In the genomic region with DNA sequence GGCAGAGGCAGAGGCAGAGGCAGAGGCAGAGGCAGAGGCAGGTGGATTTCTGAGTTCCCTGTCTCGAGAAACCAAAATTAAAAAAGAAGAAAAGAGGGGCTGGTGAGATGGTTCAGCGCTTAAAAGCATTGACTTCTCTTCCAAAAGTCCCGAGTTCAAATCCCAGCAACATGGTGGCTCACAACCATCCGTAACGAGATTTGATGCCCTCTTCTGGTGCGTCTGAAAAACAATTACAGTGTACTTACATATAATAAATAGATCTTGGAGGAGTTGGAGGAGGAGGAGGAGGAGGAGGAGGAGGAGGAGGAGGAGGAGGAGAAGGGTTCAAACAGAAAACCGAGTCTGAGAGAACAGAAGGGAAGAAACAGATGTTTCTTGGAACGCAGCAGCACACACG, we compare ENCODE assay signal across 8 mouse cellular contexts. TPM values are rescaled to one million over a fixed set of nuclear protein-coding genes. Genes with fewer than 3 reads are reported as not detected.
DNase-seq lines count a peak whose midpoint lies in the region; ATAC-seq and TF ChIP-seq lines count a peak whose summit lies in the region.

No protein-coding gene starts in this region.

- intact Hi-C loops in heart, postnatal 25 days (cut with DNase I), result loop anchor here (5.0 kb wide), 2 partner anchors 37 to 233 kb away; a partner anchor contains a TSS

- H3K9me3 ChIP-seq in heart, embryonic 15.5 days (replicated peaks), result no peaks in the 10 kb centered on the region
- H3K9me3 ChIP-seq in MEL (replicated peaks; ENCODE audit: insufficient read depth, low read length), result no peaks in the 10 kb centered on the region
- H3K9me3 ChIP-seq in heart, postnatal 0 days (replicated peaks; ENCODE audit: control insufficient read depth, low read length), result no peaks in the 10 kb centered on the region

- H3K36me3 ChIP-seq in heart, embryonic 15.5 days, result 0 out of 2 replicates have a peak, but pooled peaks cover 4% of the 10 kb centered on the region
- peaks cover 0 to 8% of the 10 kb centered on the region in 2 experiments; a peak in 2 of 4 replicates for H3K36me3 ChIP-seq in MEL (ENCODE audit: control insufficient read depth in 1 of 2, insufficient read depth in 2 of 2, low read length in 2 of 2)
- H3K36me3 ChIP-seq in heart, postnatal 0 days (replicated peaks; ENCODE audit: control insufficient read depth, insufficient read depth, low read length), result 0 out of 2 replicates have a peak, but pooled peaks cover 3% of the 10 kb centered on the region
- no peaks in the 10 kb centered on the region for H3K36me3 ChIP-seq in macrophage (ENCODE audit: inconsistent target)

- H3K27ac ChIP-seq in heart, embryonic 15.5 days, result peak overlapping the region; percentile 90
- peak overlapping the region; percentile 34 for H3K27ac ChIP-seq in MEL (ENCODE audit: control insufficient read depth, low read depth, low read length)
- H3K27ac ChIP-seq in heart, postnatal 0 days (ENCODE audit: low read depth), result peak overlapping the region; percentile 82; the same call in 1 of the 2 replicates
- peak overlapping the region; percentile 97 for H3K27ac ChIP-seq in macrophage

- no peak for ATAC-seq in heart, embryonic 15.5 days (replicated peaks; ENCODE audit: insufficient number of reproducible peaks, insufficient read depth, low FRiP score, low read depth)
- ATAC-seq in heart, postnatal 0 days (ENCODE audit: insufficient read depth, low read depth), result no peak
- ATAC-seq in granulocyte monocyte progenitor cell, adult 5-6 weeks (replicated peaks; ENCODE audit: poor library complexity, severe bottlenecking), result no peak
- ATAC-seq in megakaryocyte-erythroid progenitor cell, adult 5-6 weeks (replicated peaks; ENCODE audit: low FRiP score, low TSS enrichment, poor library complexity, severe bottlenecking), result no peak

- H3K9ac ChIP-seq in heart, embryonic 15.5 days, result peak overlapping the region; percentile 57; the same call in 1 of the 2 replicates
- H3K9ac ChIP-seq in MEL (ENCODE audit: control insufficient read depth, low read depth, low read length, poor library complexity, severe bottlenecking), result peak overlapping the region; percentile 69
- peak overlapping the region; percentile 39; the same call in 1 of the 2 replicates for H3K9ac ChIP-seq in heart, postnatal 0 days (replicated peaks; ENCODE audit: low read depth, low read length)

- H3K4me2 ChIP-seq in heart, embryonic 15.5 days, result peak overlapping the region; percentile 52
- H3K4me2 ChIP-seq in heart, postnatal 0 days (ENCODE audit: low read depth, low read length), result peak overlapping the region; percentile 54

- peaks cover 11% of the 10 kb centered on the region; the same call in 1 of the 2 replicates for H3K4me1 ChIP-seq in heart, embryonic 15.5 days (replicated peaks)
- H3K4me1 ChIP-seq in MEL (ENCODE audit: control insufficient read depth in 1 of 2, insufficient read depth in 2 of 2, low read length in 2 of 2), result peaks cover 0 to 4% of the 10 kb centered on the region in 2 experiments; a peak in 2 of 4 replicates
- H3K4me1 ChIP-seq in heart, postnatal 0 days (ENCODE audit: control insufficient read depth, insufficient read depth), result peaks cover 6% of the 10 kb centered on the region; the same call in 1 of the 2 replicates

- TF ChIP-seq POLR2A in MEL (IDR thresholded peaks at IDR 0.05; ENCODE audit: control insufficient read depth in 1 of 2, insufficient read depth in 1 of 2, low read depth in 1 of 2, low read length in 2 of 2, poor library complexity in 1 of 2), result no peak

- 30% methylated on average over 9 of the region's 9 CpGs for WGBS in heart, embryonic 15.5 days
- 37% methylated on average over 9 of the region's 9 CpGs for WGBS in heart, postnatal 0 days
- 51% methylated on average over 8 of the region's 9 CpGs for WGBS in macrophage (ENCODE audit: missing documents)

- no peaks in the 10 kb centered on the region for H3K27me3 ChIP-seq in heart, embryonic 15.5 days
- no peaks in the 10 kb centered on the region; a peak in 1 of 4 replicates for H3K27me3 ChIP-seq in MEL (ENCODE audit: control insufficient read depth in 1 of 2, insufficient read depth in 2 of 2, low read length in 2 of 2)
- H3K27me3 ChIP-seq in heart, postnatal 0 days (ENCODE audit: control insufficient read depth, insufficient read depth, low read length), result no peaks in the 10 kb centered on the region

- H3K79me2 ChIP-seq in MEL (ENCODE audit: control insufficient read depth, insufficient read depth, low read length, poor library complexity) (peaks cover 1% of the 10 kb centered on the region; the same call in 1 of the 2 replicates), macrophage (ENCODE audit: inconsistent target) (peaks cover 7% of the 10 kb centered on the region; the same call in 1 of the 2 replicates)

- DNase-seq in heart, postnatal 25 days (ENCODE audit: low spot score), result no peak
- no peak for DNase-seq in MEL (ENCODE audit: low read depth, low spot score)
- peak; percentile 16 for DNase-seq in heart, postnatal 0 days (ENCODE audit: low spot score)
- DNase-seq in layer of hippocampus, adult 9-10 months (ENCODE audit: low spot score), result no peak

- no peak for TF ChIP-seq RAD21 in MEL (IDR thresholded peaks at IDR 0.05; ENCODE audit: low read depth, low read length)

- peak overlapping the region; percentile 64 for H3K4me3 ChIP-seq in heart, embryonic 15.5 days
- H3K4me3 ChIP-seq in MEL (ENCODE audit: control insufficient read depth in 1 of 2, insufficient read depth in 1 of 2, low read depth in 2 of 2, low read length in 2 of 2) (peak overlapping the region; percentile 63 to 66), macrophage (ENCODE audit: inconsistent target) (peak overlapping the region; percentile 61)
- peak overlapping the region; percentile 55 for H3K4me3 ChIP-seq in heart, postnatal 0 days (ENCODE audit: low read depth, low read length)

- TF ChIP-seq CTCF in MEL (IDR thresholded peaks at IDR 0.05 in 2 of 3, conservative IDR thresholded peaks at IDR 0.05 in 1 of 3; ENCODE audit: control insufficient read depth in 1 of 3, insufficient read depth in 1 of 3, low read depth in 2 of 3, low read length in 3 of 3, poor library complexity in 1 of 3, severe bottlenecking in 1 of 3), result peak in 1 of 3 experiments; percentile 13; a peak in 1 of 6 replicates
- peak; percentile 13; the same call in 1 of the 2 replicates for TF ChIP-seq CTCF in heart, postnatal 0 days (IDR thresholded peaks at IDR 0.05; ENCODE audit: low read depth)

- no peak for TF ChIP-seq EP300 in MEL (IDR thresholded peaks at IDR 0.05; ENCODE audit: low read depth in 1 of 2, low read length in 2 of 2)
- TF ChIP-seq EP300 in heart, postnatal 0 days (IDR thresholded peaks at IDR 0.05; ENCODE audit: low read depth), result no peak

RNA-seq across cellular contexts. Expression of a gene that starts 10.0 kb away (rescaled TPM):
- polyA plus RNA-seq in heart, embryonic 15.5 days (2015; fragmentation: Nextera tagmentation; extraction: Ambion mirVana), result 130 and 151 TPM in 2 replicates
- total RNA-seq in heart, postnatal 25 days (2021), result 100 to 1,000 TPM; 105 to 111 TPM
- 70.5 and 79.5 TPM in 2 replicates for total RNA-seq in MEL (2012; rRNA removed)
- polyA plus RNA-seq in MEL (2012; ENCODE audit: insufficient read depth in 1 of 2, insufficient read length in 2 of 2, low read depth in 1 of 2, low replicate concordance in 2 of 2, missing spikeins in 1 of 2) (100 to 1,000 TPM in 1 of 2 experiments, not detected in 1; 115 TPM), macrophage (2018) (249 to 321 TPM (median 295 TPM) in 3 replicates)
- total RNA-seq in heart, postnatal 0 days (2014; rRNA removed; ENCODE audit: low replicate concordance), result 126 and 174 TPM in 2 replicates
- polyA plus RNA-seq in heart, postnatal 0 days (2015; fragmentation: Nextera tagmentation; extraction: Ambion mirVana), result 149 and 159 TPM in 2 replicates
- total RNA-seq in macrophage (2018; cell fraction: chromatin; rRNA removed), result 100 to 1,000 TPM in 3 of 26 experiments, 10 to 100 TPM in 23; 33.4 to 125 (median 65.7) TPM
- 100 to 1,000 TPM; 202 to 321 (median 284) TPM for total RNA-seq in macrophage (2018; cell fraction: cytosol; rRNA removed)
- 100 to 1,000 TPM in 10 of 26 experiments, 10 to 100 TPM in 16; 51.7 to 155 (median 92.3) TPM for total RNA-seq in macrophage (2018; cell fraction: nucleus; rRNA removed)
- 76.6 and 89.7 TPM in 2 replicates for total RNA-seq in granulocyte monocyte progenitor cell, adult 5-6 weeks (2014; fragmentation: Nextera tagmentation)
- total RNA-seq in granulocyte monocyte progenitor cell, adult 5-6 weeks (2017), result 70.9 and 91.7 TPM in 2 replicates
- total RNA-seq in megakaryocyte-erythroid progenitor cell, adult 5-6 weeks (2014; fragmentation: Nextera tagmentation), result 47.6 and 53.1 TPM in 2 replicates
- 48.8 and 57.6 TPM in 2 replicates for total RNA-seq in megakaryocyte-erythroid progenitor cell, adult 5-6 weeks (2017)

RNA-seq across cellular contexts. Expression of a gene that starts 10.5 kb away (rescaled TPM):
- 0.10 and 0.22 TPM in 2 replicates for polyA plus RNA-seq in heart, embryonic 15.5 days (2015; fragmentation: Nextera tagmentation; extraction: Ambion mirVana)
- total RNA-seq in heart, postnatal 25 days (2021), result not detected
- total RNA-seq in MEL (2012; rRNA removed), result 0.78 and 1.3 TPM in 2 replicates
- polyA plus RNA-seq in MEL (2012; ENCODE audit: insufficient read depth in 1 of 2, insufficient read length in 2 of 2, low read depth in 1 of 2, low replicate concordance in 2 of 2, missing spikeins in 1 of 2) (under 1 TPM in 1 of 2 experiments, not detected in 1; 0.82 TPM), macrophage (2018) (0.09 to 0.23 TPM (median 0.21 TPM) in 3 replicates)
- total RNA-seq in heart, postnatal 0 days (2014; rRNA removed; ENCODE audit: low replicate concordance), result not detected in 2 replicates
- 0.08 and 0.12 TPM in 2 replicates for polyA plus RNA-seq in heart, postnatal 0 days (2015; fragmentation: Nextera tagmentation; extraction: Ambion mirVana)
- 1 to 10 TPM in 1 of 26 experiments, under 1 TPM in 24, not detected in 1; 0.23 to 1.0 (median 0.60) TPM for total RNA-seq in macrophage (2018; cell fraction: chromatin; rRNA removed)
- total RNA-seq in macrophage (2018; cell fraction: cytosol; rRNA removed), result under 1 TPM in 25 of 26 experiments, not detected in 1; 0.04 to 0.41 (median 0.15) TPM
- 1 to 10 TPM in 1 of 26 experiments, under 1 TPM in 24, not detected in 1; 0.22 to 1.1 (median 0.56) TPM for total RNA-seq in macrophage (2018; cell fraction: nucleus; rRNA removed)
- total RNA-seq in granulocyte monocyte progenitor cell, adult 5-6 weeks (2014; fragmentation: Nextera tagmentation), result not detected in 2 replicates
- total RNA-seq in granulocyte monocyte progenitor cell, adult 5-6 weeks (2017), result 0.09 TPM in 1 of 2 replicates, not detected in the other
- 0.12 TPM in 1 of 2 replicates, not detected in the other for total RNA-seq in megakaryocyte-erythroid progenitor cell, adult 5-6 weeks (2014; fragmentation: Nextera tagmentation)
- total RNA-seq in megakaryocyte-erythroid progenitor cell, adult 5-6 weeks (2017), result 0.23 TPM in 1 of 2 replicates, not detected in the other

RNA-seq across cellular contexts. Expression of a gene that starts 25.1 kb away (rescaled TPM):
- polyA plus RNA-seq in heart, embryonic 15.5 days (2015; fragmentation: Nextera tagmentation; extraction: Ambion mirVana), result 4.3 and 6.1 TPM in 2 replicates
- under 1 TPM; 0.26 to 0.59 TPM for total RNA-seq in heart, postnatal 25 days (2021)
- 0.12 TPM in 1 of 2 replicates, not detected in the other for total RNA-seq in MEL (2012; rRNA removed)
- polyA plus RNA-seq in MEL (2012; ENCODE audit: insufficient read depth in 1 of 2, insufficient read length in 2 of 2, low read depth in 1 of 2, low replicate concordance in 2 of 2, missing spikeins in 1 of 2), result under 1 TPM in 1 of 2 experiments, not detected in 1; 0.07 TPM
- 1.3 and 81.7 TPM in 2 replicates for total RNA-seq in heart, postnatal 0 days (2014; rRNA removed; ENCODE audit: low replicate concordance)
- polyA plus RNA-seq in heart, postnatal 0 days (2015; fragmentation: Nextera tagmentation; extraction: Ambion mirVana), result 2.9 and 3.3 TPM in 2 replicates
- total RNA-seq in macrophage (2018; cell fraction: chromatin; rRNA removed), result 1 to 10 TPM in 2 of 26 experiments, not detected in 24; 1.3 TPM
- total RNA-seq in macrophage (2018; cell fraction: cytosol; rRNA removed), result under 1 TPM in 20 of 26 experiments, not detected in 6; 0.11 to 0.80 (median 0.37) TPM
- total RNA-seq in macrophage (2018; cell fraction: nucleus; rRNA removed), result 1 to 10 TPM in 3 of 26 experiments, under 1 TPM in 1, not detected in 22; 0.82 to 2.4 (median 1.9) TPM
- polyA plus RNA-seq in macrophage (2018), result 0.50 to 0.59 TPM in 2 of 3 replicates, not detected in the other
- not detected in 2 replicates for total RNA-seq in granulocyte monocyte progenitor cell, adult 5-6 weeks (2014; fragmentation: Nextera tagmentation)
- total RNA-seq in granulocyte monocyte progenitor cell, adult 5-6 weeks (2017), result not detected in 2 replicates
- total RNA-seq in megakaryocyte-erythroid progenitor cell, adult 5-6 weeks (2014; fragmentation: Nextera tagmentation), result 1.3 TPM in 1 of 2 replicates, not detected in the other
- not detected in 2 replicates for total RNA-seq in megakaryocyte-erythroid progenitor cell, adult 5-6 weeks (2017)

RNA-seq across cellular contexts. Expression of a gene that starts 32.2 kb away (rescaled TPM):
- polyA plus RNA-seq in heart, embryonic 15.5 days (2015; fragmentation: Nextera tagmentation; extraction: Ambion mirVana), result 48.3 and 54.7 TPM in 2 replicates
- 10 to 100 TPM; 16.5 to 17.9 TPM for total RNA-seq in heart, postnatal 25 days (2021)
- total RNA-seq in MEL (2012; rRNA removed), result 68.7 and 73.3 TPM in 2 replicates
- 100 to 1,000 TPM in 1 of 2 experiments, not detected in 1; 103 TPM for polyA plus RNA-seq in MEL (2012; ENCODE audit: insufficient read depth in 1 of 2, insufficient read length in 2 of 2, low read depth in 1 of 2, low replicate concordance in 2 of 2, missing spikeins in 1 of 2)
- total RNA-seq in heart, postnatal 0 days (2014; rRNA removed; ENCODE audit: low replicate concordance), result 45.1 and 51.8 TPM in 2 replicates
- polyA plus RNA-seq in heart, postnatal 0 days (2015; fragmentation: Nextera tagmentation; extraction: Ambion mirVana), result 37.7 and 38.7 TPM in 2 replicates
- total RNA-seq in macrophage (2018; cell fraction: chromatin; rRNA removed), result 1,000 to 10,000 TPM in 11 of 26 experiments, 100 to 1,000 TPM in 15; 258 to 1,533 (median 875) TPM
- 100 to 1,000 TPM in 5 of 26 experiments, 10 to 100 TPM in 21; 50.7 to 118 (median 77.3) TPM for total RNA-seq in macrophage (2018; cell fraction: cytosol; rRNA removed)
- total RNA-seq in macrophage (2018; cell fraction: nucleus; rRNA removed), result 1,000 to 10,000 TPM in 1 of 26 experiments, 100 to 1,000 TPM in 25; 144 to 1,074 (median 581) TPM
- polyA plus RNA-seq in macrophage (2018), result 80.5 to 140 TPM (median 104 TPM) in 3 replicates
- 111 and 144 TPM in 2 replicates for total RNA-seq in granulocyte monocyte progenitor cell, adult 5-6 weeks (2014; fragmentation: Nextera tagmentation)
- 80.1 and 145 TPM in 2 replicates for total RNA-seq in granulocyte monocyte progenitor cell, adult 5-6 weeks (2017)
- 131 and 132 TPM in 2 replicates for total RNA-seq in megakaryocyte-erythroid progenitor cell, adult 5-6 weeks (2014; fragmentation: Nextera tagmentation)
- 85.3 and 93.1 TPM in 2 replicates for total RNA-seq in megakaryocyte-erythroid progenitor cell, adult 5-6 weeks (2017)

RNA-seq across cellular contexts. Expression of a gene that starts 38.0 kb away (rescaled TPM):
- polyA plus RNA-seq in heart, embryonic 15.5 days (2015; fragmentation: Nextera tagmentation; extraction: Ambion mirVana), result 3.9 and 4.6 TPM in 2 replicates
- 1 to 10 TPM; 3.3 to 4.1 TPM for total RNA-seq in heart, postnatal 25 days (2021)
- total RNA-seq in MEL (2012; rRNA removed), result 13.6 and 14.8 TPM in 2 replicates
- polyA plus RNA-seq in MEL (2012; ENCODE audit: insufficient read depth in 1 of 2, insufficient read length in 2 of 2, low read depth in 1 of 2, low replicate concordance in 2 of 2, missing spikeins in 1 of 2) (10 to 100 TPM in 1 of 2 experiments, not detected in 1; 30.8 TPM), macrophage (2018) (1.2 to 2.8 TPM (median 2.0 TPM) in 3 replicates)
- 0.19 and 3.1 TPM in 2 replicates for total RNA-seq in heart, postnatal 0 days (2014; rRNA removed; ENCODE audit: low replicate concordance)
- polyA plus RNA-seq in heart, postnatal 0 days (2015; fragmentation: Nextera tagmentation; extraction: Ambion mirVana), result 3.0 and 3.9 TPM in 2 replicates
- total RNA-seq in macrophage (2018; cell fraction: chromatin; rRNA removed), result 1 to 10 TPM in 19 of 26 experiments, under 1 TPM in 1, not detected in 6; 0.66 to 7.7 (median 2.6) TPM
- 1 to 10 TPM; 1.6 to 6.0 (median 3.1) TPM for total RNA-seq in macrophage (2018; cell fraction: cytosol; rRNA removed)
- 10 to 100 TPM in 1 of 26 experiments, 1 to 10 TPM in 21, under 1 TPM in 1, not detected in 3; 0.97 to 10.3 (median 4.2) TPM for total RNA-seq in macrophage (2018; cell fraction: nucleus; rRNA removed)
- total RNA-seq in granulocyte monocyte progenitor cell, adult 5-6 weeks (2014; fragmentation: Nextera tagmentation), result 4.0 and 6.1 TPM in 2 replicates
- total RNA-seq in granulocyte monocyte progenitor cell, adult 5-6 weeks (2017), result 3.8 TPM in 1 of 2 replicates, not detected in the other
- total RNA-seq in megakaryocyte-erythroid progenitor cell, adult 5-6 weeks (2014; fragmentation: Nextera tagmentation), result 2.3 and 4.4 TPM in 2 replicates
- total RNA-seq in megakaryocyte-erythroid progenitor cell, adult 5-6 weeks (2017), result 0.75 TPM in 1 of 2 replicates, not detected in the other

Comparison
In these comparisons a context has a peak if more than half of its experiments do, and no peak if none do; other contexts are left out.
1. H3K27ac ChIP-seq: peak in every context shown above with its lines; median percentile 97 in macrophage; 90 in heart, embryonic 15.5 days; 82 in heart, postnatal 0 days; 34 in MEL.